Mouse (Mus musculus) CH12.LX (cell line): ENCODE data around the gene Flad1.

Experiments used
- EP300 ChIP-seq: IDR thresholded peaks from 2 replicates; pipeline ENCODE4 v1.6.1; 2011; ENCODE audit warnings: low read length, improper control_type of control experiment
- NELFE ChIP-seq: IDR thresholded peaks from 2 replicates; pipeline ENCODE4 v1.6.1; 2011; ENCODE audit warnings: low read depth, low read length, improper control_type of control experiment
- POLR2A ChIP-seq: IDR thresholded peaks from 2 replicates; pipeline ENCODE4 v1.6.1; 2011; ENCODE audit warnings: low read depth, mild to moderate bottlenecking, improper control_type of control experiment, low read length

DNA sequence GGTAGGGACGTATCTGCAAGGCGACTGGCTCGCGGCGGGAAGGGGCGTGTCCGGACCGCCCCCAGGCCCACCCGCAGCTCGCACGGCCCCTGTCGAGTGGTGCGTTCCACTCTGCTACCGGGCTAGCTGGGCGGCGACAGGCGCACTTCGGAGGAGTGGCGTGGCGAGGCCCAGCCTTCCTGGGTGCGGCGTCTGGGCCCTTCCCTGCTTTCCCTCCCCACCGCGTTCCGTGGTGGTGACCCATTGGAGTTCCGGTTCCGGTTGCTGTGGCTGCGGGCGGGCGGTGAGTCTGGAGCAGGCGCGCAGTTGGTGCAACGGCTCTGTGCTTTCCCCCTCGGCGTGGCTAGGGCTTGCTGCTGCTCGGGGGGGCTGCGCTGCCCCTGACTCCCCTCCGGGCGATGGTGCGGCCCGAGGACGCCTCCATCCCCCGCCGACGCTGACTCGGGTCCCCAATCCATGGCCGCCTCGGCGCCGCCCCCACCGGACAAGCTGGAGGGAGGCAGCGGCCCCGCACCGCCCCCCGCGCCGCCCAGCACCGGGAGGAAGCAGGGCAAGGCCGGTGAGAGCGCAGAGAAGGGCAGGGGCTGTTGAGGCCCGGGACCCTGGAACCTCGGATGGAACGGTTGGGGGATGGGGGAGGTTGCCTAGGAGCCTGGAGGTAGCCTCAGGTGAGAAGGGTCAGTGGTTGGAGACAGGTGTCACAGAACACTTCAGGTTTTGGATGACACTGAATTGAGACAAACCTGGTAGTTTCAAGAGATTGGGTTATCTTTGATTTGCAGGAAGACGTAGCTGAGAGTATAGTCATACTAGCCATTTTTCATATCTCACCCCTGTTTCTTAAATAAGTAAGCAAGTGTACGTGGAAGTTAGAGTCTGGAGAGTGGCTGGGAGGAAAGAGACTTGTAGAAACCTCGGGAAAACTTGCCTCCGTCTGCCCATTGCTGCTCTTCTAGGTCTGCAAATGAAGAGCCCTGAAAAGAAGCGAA, 18.8 kb upstream of the Flad1 start, which contains the start of gene Pygo2:
- TF ChIP-seq POLR2A (peak; percentile 80), NELFE (peak; percentile 80), EP300 (no peak)
